In the genomic region with DNA sequence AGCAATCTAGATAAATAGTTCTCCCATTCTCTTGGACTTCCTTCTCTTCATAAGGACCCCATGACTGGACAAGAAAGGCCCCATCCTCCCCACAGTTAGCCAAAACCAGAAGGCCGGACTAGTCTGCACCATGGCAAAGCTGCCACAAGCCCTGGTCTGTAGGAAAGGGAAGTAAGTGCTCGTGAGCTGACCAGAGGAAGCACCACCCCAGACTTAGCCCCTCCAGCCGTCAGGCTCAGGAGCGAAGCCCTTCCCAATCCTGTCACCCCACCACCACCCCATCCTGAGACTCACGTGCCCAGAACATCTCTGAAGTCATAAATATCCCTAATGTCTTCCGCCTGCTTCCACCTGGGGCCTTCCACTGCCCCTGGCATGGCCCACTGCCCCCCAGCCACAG, we compare ENCODE assay signal across 8 mouse cellular contexts. TPM values are rescaled to one million over a fixed set of nuclear protein-coding genes. Genes with fewer than 3 reads are reported as not detected.
DNase-seq lines count a peak whose midpoint lies in the region; ATAC-seq and TF ChIP-seq lines count a peak whose summit lies in the region.

No protein-coding gene starts in this region.

- 82% methylated on average over 6 of the region's 6 CpGs for WGBS in heart, embryonic 10.5 days
- WGBS in midbrain, embryonic 13.5 days = 87% methylated on average over 6 of the region's 6 CpGs
- WGBS in midbrain, embryonic 10.5 days = 90% methylated on average over 6 of the region's 6 CpGs
- 65% methylated on average over 6 of the region's 6 CpGs for WGBS in limb, embryonic 15.5 days
- 84% methylated on average over 6 of the region's 6 CpGs for WGBS in small intestine, adult 2 months

- no peak for TF ChIP-seq POLR2A in small intestine, adult 2 months (IDR thresholded peaks at IDR 0.05; ENCODE audit: low read depth, low read length)

- intact Hi-C loops in heart, postnatal 36 days (cut with DNase I) = no loop called here

- H3K9ac ChIP-seq in midbrain, embryonic 13.5 days (replicated peaks) = no peak overlapping the region
- H3K9ac ChIP-seq in limb, embryonic 15.5 days = no peak overlapping the region

- peaks cover 33% of the 10 kb centered on the region for H3K4me1 ChIP-seq in heart, embryonic 10.5 days
- peaks cover 28% of the 10 kb centered on the region for H3K4me1 ChIP-seq in midbrain, embryonic 13.5 days (replicated peaks)
- peaks cover 27% of the 10 kb centered on the region for H3K4me1 ChIP-seq in midbrain, embryonic 10.5 days
- peaks cover 25% of the 10 kb centered on the region for H3K4me1 ChIP-seq in limb, embryonic 15.5 days
- H3K4me1 ChIP-seq in small intestine, adult 2 months (ENCODE audit: control insufficient read depth, insufficient read depth, insufficient read length, low read length) = peaks cover 5% of the 10 kb centered on the region

- H3K9me3 ChIP-seq in heart, embryonic 10.5 days = no peaks in the 10 kb centered on the region
- no peaks in the 10 kb centered on the region for H3K9me3 ChIP-seq in midbrain, embryonic 13.5 days
- H3K9me3 ChIP-seq in midbrain, embryonic 10.5 days (replicated peaks) = no peaks in the 10 kb centered on the region
- no peaks in the 10 kb centered on the region for H3K9me3 ChIP-seq in limb, embryonic 15.5 days

- H3K27me3 ChIP-seq in heart, embryonic 10.5 days (ENCODE audit: insufficient read depth, poor library complexity, severe bottlenecking) = no peaks in the 10 kb centered on the region
- no peaks in the 10 kb centered on the region for H3K27me3 ChIP-seq in midbrain, embryonic 13.5 days
- H3K27me3 ChIP-seq in midbrain, embryonic 10.5 days (ENCODE audit: low read depth, poor library complexity, severe bottlenecking) = no peaks in the 10 kb centered on the region
- H3K27me3 ChIP-seq in limb, embryonic 15.5 days = no peaks in the 10 kb centered on the region
- H3K27me3 ChIP-seq in small intestine, adult 2 months (ENCODE audit: control insufficient read depth, insufficient read depth, low read length) = no peaks in the 10 kb centered on the region

- no peak for ATAC-seq in midbrain, embryonic 13.5 days
- ATAC-seq in limb, embryonic 15.5 days (ENCODE audit: insufficient number of reproducible peaks, low FRiP score, low TSS enrichment, low read depth) = no peak

- H3K4me2 ChIP-seq in midbrain, embryonic 13.5 days (replicated peaks) = peak overlapping the region; percentile 9; the same call in 1 of the 2 replicates
- no peak overlapping the region for H3K4me2 ChIP-seq in limb, embryonic 15.5 days

- TF ChIP-seq CTCF in small intestine, adult 2 months (IDR thresholded peaks at IDR 0.05; ENCODE audit: extremely low read depth, insufficient read length, insufficient replicate concordance, low read depth, low read length) = no peak

- DNase-seq in heart, embryonic 10.5 days (ENCODE audit: low spot score) = no peak
- no peak for DNase-seq in heart, postnatal 36 days
- no peak for DNase-seq in midbrain, embryonic 10.5 days (ENCODE audit: low spot score)
- DNase-seq in T-cell, adult 2 months (ENCODE audit: low spot score) = no peak
- no peak for DNase-seq in right cerebral cortex, adult 18-20 months

- H3K27ac ChIP-seq in heart, embryonic 10.5 days = peak overlapping the region; percentile 59; the same call in 1 of the 2 replicates
- no peak overlapping the region for H3K27ac ChIP-seq in midbrain, embryonic 13.5 days
- no peak overlapping the region for H3K27ac ChIP-seq in midbrain, embryonic 10.5 days (replicated peaks)
- 0 out of 2 replicates have a peak overlapping the region, but pooled peaks have one; percentile 33 for H3K27ac ChIP-seq in limb, embryonic 15.5 days
- no peak overlapping the region for H3K27ac ChIP-seq in small intestine, adult 2 months (ENCODE audit: insufficient read depth, low read depth, low read length)

- H3K36me3 ChIP-seq in heart, embryonic 10.5 days = peaks cover 36% of the 10 kb centered on the region
- H3K36me3 ChIP-seq in midbrain, embryonic 13.5 days = peaks cover 28% of the 10 kb centered on the region
- H3K36me3 ChIP-seq in midbrain, embryonic 10.5 days = peaks cover 33% of the 10 kb centered on the region
- H3K36me3 ChIP-seq in limb, embryonic 15.5 days = peaks cover 42% of the 10 kb centered on the region
- H3K36me3 ChIP-seq in small intestine, adult 2 months (ENCODE audit: control insufficient read depth, insufficient read depth, low read length) = peaks cover 3% of the 10 kb centered on the region; the same call in 1 of the 2 replicates

- H3K4me3 ChIP-seq in heart, embryonic 10.5 days = no peak overlapping the region
- H3K4me3 ChIP-seq in midbrain, embryonic 13.5 days (replicated peaks) = no peak overlapping the region
- no peak overlapping the region for H3K4me3 ChIP-seq in midbrain, embryonic 10.5 days
- H3K4me3 ChIP-seq in limb, embryonic 15.5 days = 0 out of 2 replicates have a peak overlapping the region, but pooled peaks have one; percentile 1
- H3K4me3 ChIP-seq in small intestine, adult 2 months (ENCODE audit: low read depth, low read length) = 0 out of 2 replicates have a peak overlapping the region, but pooled peaks have one; percentile 1

RNA-seq across cellular contexts. Expression of a gene that starts 2.2 kb away (rescaled TPM):
- polyA plus RNA-seq in heart, embryonic 10.5 days (2016; fragmentation: Nextera tagmentation; extraction: Ambion mirVana) = 82.7 and 89.2 TPM in 2 replicates
- total RNA-seq in heart, postnatal 36 days (2021) = 10 to 100 TPM; 65.3 to 78.4 TPM
- 79.4 and 81.4 TPM in 2 replicates for polyA plus RNA-seq in midbrain, embryonic 13.5 days (2015; fragmentation: Nextera tagmentation; extraction: Ambion mirVana)
- 47.2 and 54.3 TPM in 2 replicates for polyA plus RNA-seq in midbrain, embryonic 10.5 days (2016; fragmentation: Nextera tagmentation; extraction: Ambion mirVana)
- polyA plus RNA-seq in limb, embryonic 15.5 days (2015; fragmentation: Nextera tagmentation; extraction: Ambion mirVana) = 91.4 and 91.7 TPM in 2 replicates
- polyA plus RNA-seq in small intestine, adult 2 months (2012; rRNA removed) = 16.6 and 19.2 TPM in 2 replicates

RNA-seq across cellular contexts. Expression of a gene that starts 14.8 kb away (rescaled TPM):
- 13.6 and 15.9 TPM in 2 replicates for polyA plus RNA-seq in heart, embryonic 10.5 days (2016; fragmentation: Nextera tagmentation; extraction: Ambion mirVana)
- total RNA-seq in heart, postnatal 36 days (2021) = 1 to 10 TPM; 4.7 to 7.4 TPM
- polyA plus RNA-seq in midbrain, embryonic 13.5 days (2015; fragmentation: Nextera tagmentation; extraction: Ambion mirVana) = 9.5 and 9.9 TPM in 2 replicates
- 16.1 and 18.8 TPM in 2 replicates for polyA plus RNA-seq in midbrain, embryonic 10.5 days (2016; fragmentation: Nextera tagmentation; extraction: Ambion mirVana)
- 10.6 and 10.7 TPM in 2 replicates for polyA plus RNA-seq in limb, embryonic 15.5 days (2015; fragmentation: Nextera tagmentation; extraction: Ambion mirVana)
- 7.9 and 10.9 TPM in 2 replicates for polyA plus RNA-seq in small intestine, adult 2 months (2012; rRNA removed)

RNA-seq across cellular contexts. Expression of a gene that starts 34.6 kb away (rescaled TPM):
- polyA plus RNA-seq in heart, embryonic 10.5 days (2016; fragmentation: Nextera tagmentation; extraction: Ambion mirVana) = 15.0 and 17.7 TPM in 2 replicates
- total RNA-seq in heart, postnatal 36 days (2021) = 10 to 100 TPM; 14.0 to 16.7 TPM
- polyA plus RNA-seq in midbrain, embryonic 13.5 days (2015; fragmentation: Nextera tagmentation; extraction: Ambion mirVana) = 19.4 and 21.4 TPM in 2 replicates
- 22.4 and 26.2 TPM in 2 replicates for polyA plus RNA-seq in midbrain, embryonic 10.5 days (2016; fragmentation: Nextera tagmentation; extraction: Ambion mirVana)
- polyA plus RNA-seq in limb, embryonic 15.5 days (2015; fragmentation: Nextera tagmentation; extraction: Ambion mirVana) = 15.1 and 16.1 TPM in 2 replicates
- polyA plus RNA-seq in small intestine, adult 2 months (2012; rRNA removed) = 7.4 and 12.9 TPM in 2 replicates

RNA-seq across cellular contexts. Expression of a gene that starts 36.1 kb away (rescaled TPM):
- polyA plus RNA-seq in heart, embryonic 10.5 days (2016; fragmentation: Nextera tagmentation; extraction: Ambion mirVana) = 46.7 TPM in 2 replicates
- 10 to 100 TPM; 23.6 to 24.4 TPM for total RNA-seq in heart, postnatal 36 days (2021)
- polyA plus RNA-seq in midbrain, embryonic 13.5 days (2015; fragmentation: Nextera tagmentation; extraction: Ambion mirVana) = 64.5 and 74.7 TPM in 2 replicates
- 59.2 and 62.9 TPM in 2 replicates for polyA plus RNA-seq in midbrain, embryonic 10.5 days (2016; fragmentation: Nextera tagmentation; extraction: Ambion mirVana)
- polyA plus RNA-seq in limb, embryonic 15.5 days (2015; fragmentation: Nextera tagmentation; extraction: Ambion mirVana) = 45.1 and 48.7 TPM in 2 replicates
- 10.9 and 24.5 TPM in 2 replicates for polyA plus RNA-seq in small intestine, adult 2 months (2012; rRNA removed)

RNA-seq across cellular contexts. Expression of a gene that starts 36.3 kb away (rescaled TPM):
- polyA plus RNA-seq in heart, embryonic 10.5 days (2016; fragmentation: Nextera tagmentation; extraction: Ambion mirVana) = 330 and 356 TPM in 2 replicates
- 10 to 100 TPM; 69.5 to 73.0 TPM for total RNA-seq in heart, postnatal 36 days (2021)
- 393 and 407 TPM in 2 replicates for polyA plus RNA-seq in midbrain, embryonic 13.5 days (2015; fragmentation: Nextera tagmentation; extraction: Ambion mirVana)
- polyA plus RNA-seq in midbrain, embryonic 10.5 days (2016; fragmentation: Nextera tagmentation; extraction: Ambion mirVana) = 379 and 381 TPM in 2 replicates
- polyA plus RNA-seq in limb, embryonic 15.5 days (2015; fragmentation: Nextera tagmentation; extraction: Ambion mirVana) = 392 and 399 TPM in 2 replicates
- 45.9 and 96.0 TPM in 2 replicates for polyA plus RNA-seq in small intestine, adult 2 months (2012; rRNA removed)

Comparison
In these comparisons a context has a peak if more than half of its experiments do, and no peak if none do; other contexts are left out.
1. H3K27ac ChIP-seq: peak in heart, embryonic 10.5 days (single experiment) and limb, embryonic 15.5 days (single experiment); none in midbrain, embryonic 13.5 days (single experiment), midbrain, embryonic 10.5 days (single experiment) and small intestine, adult 2 months (single experiment).
2. H3K4me3 ChIP-seq: peak in limb, embryonic 15.5 days (single experiment) and small intestine, adult 2 months (single experiment); none in heart, embryonic 10.5 days (single experiment), midbrain, embryonic 13.5 days (single experiment) and midbrain, embryonic 10.5 days (single experiment).